Mouse (Mus musculus) liver, adult 2 months (tissue): ENCODE results near the gene Actr5.

Experiments used
- CTCF ChIP-seq: fragments of 200-500 bp; IDR thresholded peaks from 2 replicates; pipeline ENCODE4 v1.5.1; 2011; ENCODE audit warnings: low read depth, low read length, control low read depth
- POLR2A ChIP-seq: fragments of 200-500 bp; IDR thresholded peaks from 2 replicates; pipeline ENCODE4 v1.6.1; 2011; ENCODE audit warnings: low read length, control low read depth; ENCODE audit not compliant: insufficient read depth; ENCODE audit errors: extremely low read depth

GRCm38 (mm10) chr2:158659346-158659745 is 34.7 kb downstream of the Actr5 start:
- TF ChIP-seq POLR2A (no peak), CTCF (no peak)
